In genomic region chrY:1009882-1010751, GRCm38 (mm10) we compare ENCODE assay signal across 8 mouse cellular contexts. TPM values are rescaled to one million over a fixed set of nuclear protein-coding genes. Genes with fewer than 3 reads are reported as not detected.
DNase-seq lines count a peak whose midpoint lies in the region; ATAC-seq lines count a peak whose summit lies in the region.

Gene Eif2s3y, plus strand, starts transcription at chrY:1010543.

- peak within 1 kb of the TSS; percentile 43; the same call in 1 of the 2 replicates for H3K9ac ChIP-seq in heart, embryonic 16.5 days (ENCODE audit: low read length)

- H3K36me3 ChIP-seq in heart, embryonic 16.5 days (ENCODE audit: control insufficient read depth, insufficient read depth), result no peaks in the 10 kb centered on the region

- H3K4me2 ChIP-seq in heart, embryonic 16.5 days (ENCODE audit: low read depth, low read length), result peak within 1 kb of the TSS; percentile 43; the same call in 1 of the 2 replicates

- H3K27ac ChIP-seq in heart, embryonic 16.5 days (ENCODE audit: low read length), result no peak within 1 kb of the TSS

- H3K27me3 ChIP-seq in heart, embryonic 16.5 days (ENCODE audit: control insufficient read depth, insufficient read depth, low read length), result no peaks in the 10 kb centered on the region

- no peaks in the 10 kb centered on the region for H3K9me3 ChIP-seq in heart, embryonic 16.5 days (replicated peaks; ENCODE audit: control insufficient read depth, low read length)

- no peaks in the 10 kb centered on the region for H3K4me1 ChIP-seq in heart, embryonic 16.5 days (ENCODE audit: control insufficient read depth, insufficient read depth, low read length)

- DNase-seq in adrenal gland, postnatal 10 days, result peak; percentile 75
- DNase-seq in adrenal gland, adult 2 months, result no peak
- peak; percentile 63 for DNase-seq in adrenal gland, postnatal 25 days
- peak; percentile 68 for DNase-seq in left cerebral cortex, adult 11 months (ENCODE audit: low spot score)
- peak; percentile 59 for DNase-seq in skeletal muscle tissue, adult 2 months (ENCODE audit: low read depth, low spot score)

- 32% methylated on average over 30 of the region's 31 CpGs for WGBS in heart, embryonic 16.5 days

- peak within 1 kb of the TSS; percentile 51 for H3K4me3 ChIP-seq in heart, embryonic 16.5 days (ENCODE audit: low read length)

- ATAC-seq in erythroblast, adult 5-6 weeks (replicated peaks; ENCODE audit: low FRiP score, poor library complexity, severe bottlenecking), result peak; percentile 100
- peak; percentile 60; the same call in 1 of the 2 replicates for ATAC-seq in heart, embryonic 16.5 days (replicated peaks; ENCODE audit: extremely low read depth, insufficient read depth, low FRiP score)
- peak; percentile 100 for ATAC-seq in megakaryocyte-erythroid progenitor cell, adult 5-6 weeks (replicated peaks; ENCODE audit: low FRiP score, low TSS enrichment, poor library complexity, severe bottlenecking)

RNA-seq across cellular contexts. Expression of gene Eif2s3y, which starts in this region (rescaled TPM):
- total RNA-seq in adrenal gland, postnatal 10 days (2021), result 10 to 100 TPM in 1 of 2 experiments, not detected in 1; 75.2 TPM
- 10 to 100 TPM in 1 of 2 experiments, not detected in 1; 61.5 TPM for total RNA-seq in adrenal gland, adult 2 months (2021)
- 1.1 TPM in 1 of 2 replicates, not detected in the other for polyA plus RNA-seq in adrenal gland, adult 2 months (2012; rRNA removed)
- total RNA-seq in adrenal gland, postnatal 25 days (2021), result not detected in 2 replicates
- 63.4 and 75.7 TPM in 2 replicates for total RNA-seq in erythroblast, adult 5-6 weeks (2015; ENCODE audit: low replicate concordance)
- 103 and 122 TPM in 2 replicates for total RNA-seq in erythroblast, adult 5-6 weeks (2017; ENCODE audit: low replicate concordance)
- 25.2 and 31.4 TPM in 2 replicates for polyA plus RNA-seq in heart, embryonic 16.5 days (2015; fragmentation: Nextera tagmentation; extraction: Ambion mirVana)
- total RNA-seq in megakaryocyte-erythroid progenitor cell, adult 5-6 weeks (2014; fragmentation: Nextera tagmentation), result 77.6 and 141 TPM in 2 replicates
- 135 and 196 TPM in 2 replicates for total RNA-seq in megakaryocyte-erythroid progenitor cell, adult 5-6 weeks (2017)
